Mouse (Mus musculus) embryonic facial prominence, embryonic 11.5 days (tissue): ENCODE results near the gene Hspa8. TPM values are rescaled to one million over a fixed set of nuclear protein-coding genes. Genes with fewer than 3 reads are reported as not detected.
"Not testable (repeated sequence)": the region's sequence is repeated elsewhere in the genome, so short reads cannot be mapped to it uniquely, and the experiment has no call there.

Experiments used
- ATAC-seq: fragments of 200-750 bp; cut with Nextera tagmentation; replicated peaks from 2 replicates; pipeline ENCODE4 v1.8.0; 2017; ENCODE audit warnings: low read depth; ENCODE audit not compliant: insufficient number of reproducible peaks, low FRiP score, low TSS enrichment
- DNase-seq: peaks from one replicate; pipeline ENCODE4 v3.0.0-alpha.2; 2015; ENCODE audit warnings: low spot score
- H3K27ac ChIP-seq: fragments of 300-500 bp; sonication (generic); replicated peaks from 2 replicates; pipeline ENCODE4 v1.5.1; 2014; ENCODE audit warnings: mild to moderate bottlenecking, low read depth, low read length, control low read depth
- H3K27me3 ChIP-seq: fragments of 300-500 bp; sonication (generic); 2 replicates; pipeline ENCODE4 v1.6.1; 2014; ENCODE audit warnings: mild to moderate bottlenecking, low read length, moderate library complexity, mixed read lengths; ENCODE audit not compliant: control insufficient read depth, insufficient read depth
- H3K36me3 ChIP-seq: fragments of 300-500 bp; sonication (generic); replicated peaks from 2 replicates; pipeline ENCODE4 v1.6.1; 2014; ENCODE audit warnings: low read depth, mild to moderate bottlenecking, low read length, moderate library complexity, mixed read lengths; ENCODE audit not compliant: control insufficient read depth, insufficient read depth
- H3K4me1 ChIP-seq: fragments of 300-500 bp; sonication (generic); 2 replicates; pipeline ENCODE4 v1.6.1; 2014; ENCODE audit warnings: low read length, mixed read lengths; ENCODE audit not compliant: control insufficient read depth, insufficient read depth
- H3K4me2 ChIP-seq: fragments of 300-500 bp; sonication (generic); 2 replicates; pipeline ENCODE4 v1.6.1; 2014; ENCODE audit warnings: low read depth, mild to moderate bottlenecking, control low read depth, low read length, moderate library complexity
- H3K4me3 ChIP-seq: fragments of 300-500 bp; sonication (generic); 2 replicates; pipeline ENCODE4 v1.5.1; 2014; ENCODE audit warnings: low read depth, low read length, control low read depth
- H3K9ac ChIP-seq: fragments of 300-500 bp; sonication (generic); replicated peaks from 2 replicates; pipeline ENCODE4 v1.6.1; 2014; ENCODE audit warnings: mild to moderate bottlenecking, control low read depth, low read length
- H3K9me3 ChIP-seq: fragments of 300-500 bp; sonication (generic); replicated peaks from 2 replicates; pipeline ENCODE4 v1.6.1; 2016; ENCODE audit warnings: mild to moderate bottlenecking, low read length, inconsistent platforms, mixed read lengths; ENCODE audit not compliant: control insufficient read depth
- WGBS: fragments of 180-500 bp; shearing (Covaris S2); extraction: QIAGEN DNeasy Blood & Tissue Kit; methylation state at CpG from one replicate; pipeline ENCODE4 v1.1.7; 2014; 5-methylcytosine and 5-hydroxymethylcytosine counted together
- polyA plus RNA-seq: library from polyadenylated mRNA; unstranded; fragments of >200 nt; fragmentation: Nextera tagmentation; extraction: Ambion mirVana; gene quantifications from 2 replicates; pipeline ENCODE4 v1.2.1, GENCODE M21; 2014

Hspa8 gene
- polyA plus RNA-seq, 1 experiment from 2014 or later = 4,203 TPM

DNA sequence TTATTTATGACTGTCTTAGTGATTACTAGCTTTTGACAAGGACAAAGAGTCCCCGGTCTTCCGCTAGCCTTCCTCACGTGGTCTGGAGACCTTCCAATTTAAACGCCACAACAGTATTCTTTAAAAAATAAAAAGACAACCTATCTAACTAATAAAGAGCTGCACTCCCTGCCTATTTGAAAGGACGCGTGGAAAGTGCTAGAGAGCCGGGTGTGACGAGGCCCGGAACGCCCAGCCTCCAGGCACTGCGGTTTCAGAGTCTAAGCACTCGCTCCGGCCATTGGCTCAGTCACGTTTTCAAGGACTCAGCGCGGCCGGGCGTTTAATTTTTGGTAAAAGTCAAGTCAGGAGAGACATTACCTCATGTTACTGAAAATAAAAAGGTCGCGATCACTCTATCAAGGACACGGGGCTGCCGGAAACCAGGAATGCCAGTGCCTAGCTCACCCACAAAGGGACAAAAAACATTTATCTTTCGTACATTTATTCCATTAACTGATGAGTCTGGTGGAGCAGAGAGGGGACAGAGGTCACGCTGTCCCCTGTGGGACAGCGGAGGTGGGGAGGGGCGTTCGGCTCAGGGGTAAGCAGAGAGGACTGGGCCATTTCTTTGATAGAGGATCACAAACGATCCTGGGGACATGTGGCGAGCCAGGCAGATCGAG, 815 bp upstream of the Hspa8 start:
- DNase-seq (peak; percentile 76), ATAC-seq (peak; percentile 42)
- H3K36me3 ChIP-seq = no peaks in the 10 kb centered on the region
- no peaks in the 10 kb centered on the region for H3K4me1 ChIP-seq
- H3K4me2 ChIP-seq = peak overlapping the region; percentile 66
- H3K27ac ChIP-seq = peak overlapping the region; percentile 91
- H3K27me3 ChIP-seq = no peaks in the 10 kb centered on the region
- no peaks in the 10 kb centered on the region for H3K9me3 ChIP-seq
- 3% methylated on average over 30 of the region's 30 CpGs for WGBS
- H3K9ac ChIP-seq = peak overlapping the region; percentile 87
- peak overlapping the region; percentile 99 for H3K4me3 ChIP-seq

- ATAC-seq (peak; percentile 12; the same call in 1 of the 2 replicates), DNase-seq (peak; percentile 41)
- H3K36me3 ChIP-seq, H3K4me1 ChIP-seq, H3K9me3 ChIP-seq, H3K27me3 ChIP-seq: not testable (repeated sequence)
- Histone ChIP-seq H3K4me3 (peak overlapping the region; percentile 99), H3K27ac (peak overlapping the region; percentile 90), H3K9ac (peak overlapping the region; percentile 99), H3K4me2 (peak overlapping the region; percentile 64)
- under 1% methylated on average over 28 of the region's 28 CpGs for WGBS
These were observed 1.1 kb downstream of the Hspa8 start for GRCm38 (mm10) chr9:40801614-40802532.

DNA sequence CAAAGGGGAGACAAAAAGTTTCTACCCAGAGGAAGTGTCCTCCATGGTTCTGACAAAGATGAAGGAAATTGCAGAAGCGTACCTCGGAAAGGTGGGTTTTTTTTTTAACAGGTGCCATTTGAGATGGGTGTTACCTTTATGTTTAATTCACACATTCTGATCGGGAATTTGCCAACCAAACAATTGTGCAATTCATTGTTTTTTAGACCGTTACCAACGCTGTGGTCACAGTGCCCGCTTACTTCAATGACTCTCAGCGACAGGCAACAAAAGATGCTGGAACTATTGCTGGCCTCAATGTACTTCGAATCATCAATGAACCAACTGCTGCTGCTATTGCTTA, 1.7 kb downstream of the Hspa8 start:
- not testable (repeated sequence) for DNase-seq, H3K4me1 ChIP-seq, H3K27ac ChIP-seq, H3K36me3 ChIP-seq, ATAC-seq, H3K27me3 ChIP-seq, H3K9me3 ChIP-seq
- Histone ChIP-seq H3K9ac (peak overlapping the region; percentile 99), H3K4me3 (peak overlapping the region; percentile 99), H3K4me2 (peak overlapping the region; percentile 64)
- WGBS = 5% methylated on average over 8 of the region's 8 CpGs

DNA sequence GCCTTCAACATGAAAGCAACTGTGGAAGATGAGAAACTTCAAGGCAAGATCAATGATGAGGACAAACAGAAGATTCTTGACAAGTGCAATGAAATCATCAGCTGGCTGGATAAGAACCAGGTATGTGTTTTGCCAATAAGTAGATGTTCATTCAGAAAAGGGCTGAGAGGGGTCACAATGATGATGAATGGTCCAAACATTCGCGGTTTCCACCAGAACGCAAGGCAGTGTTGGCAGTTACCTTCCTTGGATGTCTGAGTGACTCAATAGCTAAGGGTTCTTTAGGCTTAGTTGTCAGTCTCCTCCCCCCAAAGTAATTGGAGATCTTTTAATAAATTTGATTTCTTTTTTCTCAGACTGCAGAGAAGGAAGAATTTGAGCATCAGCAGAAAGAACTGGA, 3.8 kb downstream of the Hspa8 start:
- H3K9me3 ChIP-seq = not testable (repeated sequence)

DNA sequence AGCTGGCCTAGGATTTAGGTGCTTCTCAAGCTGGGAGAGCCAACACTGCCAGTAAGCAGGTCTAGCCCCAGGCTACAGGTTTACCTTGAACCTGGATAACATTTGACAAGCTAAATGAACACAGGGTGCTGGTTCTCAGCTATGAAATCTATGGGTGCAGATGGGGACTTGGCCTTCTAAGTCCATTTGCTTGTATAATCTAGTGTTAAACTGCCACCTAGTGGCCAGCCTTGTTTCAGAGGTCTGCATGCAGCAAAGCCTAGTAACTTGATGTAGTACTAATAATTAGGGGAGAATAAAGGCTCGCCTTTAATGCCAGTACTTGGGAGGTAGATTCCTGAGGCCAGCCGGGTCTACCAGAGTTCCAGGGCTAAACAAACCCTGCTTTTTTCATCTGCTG, 4.5 kb downstream of the Hspa8 start:
- Histone ChIP-seq H3K27me3 (no peaks in the 10 kb centered on the region), H3K4me2 (no peak overlapping the region), H3K36me3 (peaks cover 6% of the 10 kb centered on the region), H3K4me1 (no peaks in the 10 kb centered on the region), H3K9me3 (no peaks in the 10 kb centered on the region), H3K27ac (no peak overlapping the region), H3K9ac (no peak overlapping the region), H3K4me3 (no peak overlapping the region)
- ATAC-seq (no peak), DNase-seq (peak; percentile 87)
- WGBS = 36% methylated on average over 2 of the region's 2 CpGs

More for the DNA sequence above, 3.8 kb downstream of the Hspa8 start:
- H3K4me1 ChIP-seq, H3K4me3 ChIP-seq, DNase-seq, H3K36me3 ChIP-seq, H3K4me2 ChIP-seq, H3K27me3 ChIP-seq, H3K9ac ChIP-seq, H3K27ac ChIP-seq, ATAC-seq: not testable (repeated sequence)
- 59% methylated on average over 3 of the region's 3 CpGs for WGBS

GRCm38 (mm10) chr9:40806440-40807288, 5.9 kb downstream of the Hspa8 start:
- Histone ChIP-seq H3K27me3 (no peaks in the 10 kb centered on the region), H3K9ac (no peak overlapping the region), H3K4me2 (no peak overlapping the region), H3K9me3 (no peaks in the 10 kb centered on the region), H3K4me3 (no peak overlapping the region), H3K36me3 (peaks cover 6% of the 10 kb centered on the region), H3K4me1 (no peaks in the 10 kb centered on the region), H3K27ac (no peak overlapping the region)
- 15% methylated on average over 5 of the region's 5 CpGs for WGBS
- peak; percentile 25; the same call in 1 of the 2 replicates for ATAC-seq
- peak; percentile 78 for DNase-seq

DNA sequence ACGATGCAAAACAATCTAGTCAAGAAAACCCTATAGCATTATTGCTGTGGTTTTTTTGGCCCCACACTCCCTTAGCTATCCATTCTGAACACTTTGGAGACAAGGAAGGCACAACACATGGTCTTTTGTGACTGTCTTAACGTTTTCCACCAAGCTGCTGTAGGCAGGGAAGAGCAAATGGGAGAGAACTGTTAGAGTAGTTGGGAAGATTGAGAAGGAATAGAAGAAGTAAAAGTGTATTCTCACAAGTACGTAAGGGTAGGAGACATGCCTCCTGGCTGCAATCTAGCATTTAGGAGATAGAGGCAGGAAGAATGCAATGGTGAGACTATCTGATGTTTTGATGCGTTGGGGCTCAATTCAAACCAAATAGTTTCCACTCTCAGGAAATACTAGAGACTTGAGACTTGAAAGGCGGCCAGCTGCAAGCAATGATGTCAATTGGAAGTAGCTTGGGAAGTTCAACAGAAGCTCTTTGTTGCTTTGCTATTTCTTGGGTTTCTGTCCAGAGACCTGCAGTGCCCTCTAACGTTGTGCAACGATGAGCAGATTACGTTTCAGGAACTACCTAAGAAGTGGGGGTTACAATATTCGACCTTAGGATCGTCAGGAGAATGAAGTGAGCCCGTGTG, 6.6 kb downstream of the Hspa8 start:
- Histone ChIP-seq H3K9ac (no peak overlapping the region), H3K27ac (0 out of 2 replicates have a peak overlapping the region, but pooled peaks have one; percentile 8), H3K4me2 (no peak overlapping the region), H3K4me1 (no peaks in the 10 kb centered on the region), H3K9me3 (no peaks in the 10 kb centered on the region), H3K27me3 (no peaks in the 10 kb centered on the region), H3K36me3 (peaks cover 6% of the 10 kb centered on the region), H3K4me3 (no peak overlapping the region)
- 0 out of 2 replicates have a peak, but pooled peaks have one; percentile 1 for ATAC-seq
- DNase-seq = peak; percentile 78
- 21% methylated on average over 11 of the region's 11 CpGs for WGBS
